Mouse (Mus musculus) embryonic fibroblast, embryonic 13.5 days (primary cell): ENCODE data around the gene Vps26b.

Experiments used
- CTCF ChIP-seq: IDR thresholded peaks from 2 replicates; pipeline ENCODE4 v1.5.1; 2011; ENCODE audit warnings: mild to moderate bottlenecking, control low read depth, low read length, moderate library complexity, borderline replicate concordance; ENCODE audit not compliant: insufficient read depth
- POLR2A ChIP-seq: IDR thresholded peaks from 2 replicates; pipeline ENCODE4 v1.6.1; 2011; ENCODE audit warnings: low read depth, mild to moderate bottlenecking, control low read depth, low read length, moderate library complexity

DNA sequence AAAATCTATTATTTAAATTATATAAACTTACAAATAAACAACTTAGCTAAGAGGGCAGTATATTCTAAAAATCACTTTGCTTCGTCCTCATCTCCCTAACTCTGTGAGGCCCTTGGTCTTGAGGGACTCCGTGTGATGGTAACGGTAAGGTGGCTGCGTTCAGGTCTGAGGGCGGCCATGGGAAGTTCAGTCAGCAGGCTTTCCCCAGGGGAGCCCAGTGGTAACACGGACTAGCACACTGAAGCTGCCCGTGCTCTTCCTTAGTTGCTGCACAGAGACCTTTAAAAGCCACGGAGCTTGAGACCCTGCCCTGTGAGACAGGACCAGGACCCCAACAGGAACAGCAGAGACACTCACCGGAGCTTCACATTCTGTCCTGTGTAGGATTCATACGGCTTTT is 10.9 kb downstream of the Vps26b start:
- TF ChIP-seq CTCF (no peak), POLR2A (no peak)
